Mouse (Mus musculus): Measurements from ENCODE around the gene Zfp598.
"Not testable (repeated sequence)": the region's sequence is repeated elsewhere in the genome, so short reads cannot be mapped to it uniquely, and the experiment has no call there.

Zfp598 gene

DNA sequence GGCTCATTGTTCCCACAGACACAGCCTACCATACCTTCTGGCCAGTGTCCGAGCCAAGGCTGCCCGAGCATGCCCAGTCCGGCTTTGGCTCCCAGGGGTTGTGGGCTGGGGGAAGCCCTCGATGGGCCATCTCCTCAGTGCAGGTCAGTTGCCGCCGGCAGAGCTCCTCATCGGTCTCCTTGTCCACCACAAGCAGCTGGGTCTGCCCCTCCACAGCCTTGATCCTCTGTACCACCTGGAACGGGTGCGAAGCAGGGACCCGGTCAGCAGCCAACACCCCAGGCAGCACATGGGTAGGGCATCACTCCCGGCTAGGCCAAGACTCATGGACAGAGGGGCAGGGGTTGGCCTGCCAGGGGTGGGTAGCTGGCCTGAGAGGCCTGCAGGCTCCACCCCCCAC is 22.0 kb upstream of the Zfp598 start:
- no peak for DNase-seq (ENCODE audit: low spot score)

GRCm38 (mm10) chr17:24648731-24649377 is 20.6 kb upstream of the Zfp598 start:
- DNase-seq (ENCODE audit: low spot score), result no peak

DNA sequence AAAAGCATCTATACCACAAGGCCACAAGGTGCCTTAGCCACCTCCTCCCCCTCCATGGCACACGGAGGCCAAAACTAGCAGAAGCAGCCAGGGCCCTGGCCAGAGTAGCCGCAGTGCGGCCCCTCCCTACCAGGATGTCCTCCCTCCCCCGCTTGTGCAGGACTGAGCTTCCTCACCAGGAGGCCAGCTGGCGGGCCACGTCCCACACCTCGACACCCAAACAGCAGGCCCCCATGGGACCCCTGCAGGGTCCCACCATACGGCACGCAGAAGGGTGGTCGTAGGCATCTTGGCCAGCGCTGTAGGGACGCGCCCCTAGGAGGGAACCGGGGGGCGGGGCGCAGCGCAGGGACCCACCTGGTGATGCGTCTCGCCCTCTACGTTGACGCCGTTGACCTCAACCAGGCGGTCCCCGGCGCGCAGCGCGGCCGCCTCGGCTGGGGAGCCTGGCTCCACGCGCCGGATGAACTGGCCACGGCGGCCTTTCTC is 19.9 kb upstream of the Zfp598 start:
- DNase-seq (ENCODE audit: low spot score), result no peak

DNA sequence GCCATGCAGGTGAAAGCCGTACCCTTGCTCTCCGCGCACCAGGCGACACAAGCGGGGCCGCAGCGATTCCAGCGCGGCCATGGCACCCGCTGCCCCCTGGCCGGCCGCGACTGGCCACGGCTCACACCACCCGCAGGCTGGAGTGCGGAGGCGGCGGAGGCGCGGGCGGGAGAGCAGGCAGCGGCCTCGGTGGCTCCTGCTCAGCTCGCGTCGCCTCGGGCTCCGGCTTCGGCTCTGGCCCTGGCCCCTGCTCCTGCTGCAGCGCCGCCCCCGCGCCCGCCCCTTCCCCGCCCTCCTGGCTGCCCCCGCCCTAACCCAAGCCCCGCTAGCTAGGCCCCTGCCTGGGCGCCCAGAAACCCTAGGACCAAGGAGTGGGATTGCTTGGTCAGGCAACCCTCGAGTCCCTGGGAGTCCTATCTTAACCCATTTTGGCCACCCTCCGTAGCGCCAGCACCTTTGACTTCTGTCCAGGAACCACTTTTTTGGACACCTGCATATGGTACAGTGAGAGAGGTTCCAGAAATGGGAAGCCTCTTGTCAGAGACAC is 19.3 kb upstream of the Zfp598 start, which contains the start of gene Slc9a3r2:
Gene Slc9a3r2 (minus strand): TSS at position 258 of the 547 bp plus-strand sequence.
- DNase-seq (ENCODE audit: low spot score), result no peak

- DNase-seq (ENCODE audit: low spot score), result no peak
These were observed 18.7 kb upstream of the Zfp598 start for GRCm38 (mm10) chr17:24650766-24651165.

DNA sequence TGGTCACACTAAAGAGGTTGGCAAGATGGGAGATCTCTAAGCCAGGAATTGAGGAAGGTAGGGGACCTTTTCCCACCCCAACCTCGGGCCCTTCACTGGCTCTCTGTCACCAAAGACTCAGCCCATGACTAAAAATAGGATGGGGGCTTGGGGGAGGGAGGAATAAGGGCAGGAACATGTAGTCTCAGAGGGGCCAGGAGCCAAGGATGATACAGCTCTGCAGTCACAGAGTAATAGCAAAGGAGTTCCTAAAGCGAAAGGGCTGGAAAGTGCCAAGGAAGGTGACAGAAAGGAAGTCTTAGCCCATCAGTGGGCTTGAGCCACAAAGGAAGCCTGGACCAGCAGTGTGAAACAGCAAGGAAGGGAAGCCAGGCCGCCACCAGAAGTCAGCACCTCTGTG is 17.7 kb upstream of the Zfp598 start:
- DNase-seq (ENCODE audit: low spot score), result no peak

GRCm38 (mm10) chr17:24653967-24654710 is 15.3 kb upstream of the Zfp598 start:
- DNase-seq (ENCODE audit: low spot score), result no peak

DNA sequence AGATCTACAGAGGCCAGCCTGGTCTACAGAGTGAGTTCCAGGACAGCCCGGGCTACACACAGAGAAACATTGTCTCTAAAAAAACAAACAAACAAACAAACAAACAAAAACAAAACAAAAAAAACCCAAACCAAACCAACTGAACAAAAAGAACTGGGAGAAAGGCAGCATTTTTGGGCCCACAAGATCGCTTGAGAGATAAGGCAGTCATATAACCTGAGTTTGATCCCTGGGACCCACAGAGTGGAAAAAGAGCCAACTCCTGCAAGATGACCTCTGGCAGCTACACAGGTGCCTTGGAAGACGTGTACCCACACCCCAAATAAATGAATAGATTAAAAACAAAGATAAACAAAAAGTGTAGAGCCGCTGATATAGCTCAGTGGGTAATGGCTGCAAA is 14.5 kb upstream of the Zfp598 start:
- no peak for DNase-seq (ENCODE audit: low spot score)

DNA sequence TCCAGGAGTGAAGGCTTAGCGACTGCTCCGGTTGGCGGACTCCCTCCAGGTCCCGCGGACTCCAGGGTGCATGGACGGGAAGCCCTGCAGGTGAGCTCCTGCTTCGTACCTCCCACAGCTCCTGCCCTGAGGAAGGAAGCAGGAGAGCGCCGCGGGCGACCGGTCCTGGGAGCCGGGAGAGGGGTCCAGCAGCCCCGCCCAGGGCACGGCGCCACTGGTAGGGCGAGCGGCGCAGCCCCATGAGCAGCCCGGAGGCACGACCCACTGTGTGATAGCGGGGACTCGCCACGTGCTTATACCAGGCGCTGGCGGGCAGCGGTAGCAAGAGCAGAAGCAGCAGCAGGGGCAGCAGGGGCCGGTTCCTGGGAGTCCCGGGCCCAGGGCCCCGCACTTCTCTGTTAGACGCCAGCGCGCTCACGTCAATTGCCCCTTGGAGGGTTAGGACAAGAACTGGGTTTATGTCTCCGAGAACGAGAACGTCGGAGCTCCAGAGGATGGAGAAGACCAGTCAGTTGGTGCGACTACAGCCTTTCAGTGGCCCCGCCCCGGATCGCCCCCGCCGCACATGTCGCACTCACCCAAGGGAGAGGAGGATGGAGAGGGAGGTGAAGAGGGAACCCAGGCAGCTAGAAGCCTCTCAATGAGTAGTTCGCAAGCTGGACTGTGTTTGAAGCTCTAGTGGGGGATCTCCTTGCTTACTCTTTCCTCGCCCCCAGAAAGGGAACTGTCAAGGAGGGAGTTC is 11.3 kb upstream of the Zfp598 start, which contains the start of gene Npw:
Gene Npw (minus strand): TSS at position 441 of the 742 bp plus-strand sequence.
- no peak for DNase-seq (ENCODE audit: low spot score)

DNA sequence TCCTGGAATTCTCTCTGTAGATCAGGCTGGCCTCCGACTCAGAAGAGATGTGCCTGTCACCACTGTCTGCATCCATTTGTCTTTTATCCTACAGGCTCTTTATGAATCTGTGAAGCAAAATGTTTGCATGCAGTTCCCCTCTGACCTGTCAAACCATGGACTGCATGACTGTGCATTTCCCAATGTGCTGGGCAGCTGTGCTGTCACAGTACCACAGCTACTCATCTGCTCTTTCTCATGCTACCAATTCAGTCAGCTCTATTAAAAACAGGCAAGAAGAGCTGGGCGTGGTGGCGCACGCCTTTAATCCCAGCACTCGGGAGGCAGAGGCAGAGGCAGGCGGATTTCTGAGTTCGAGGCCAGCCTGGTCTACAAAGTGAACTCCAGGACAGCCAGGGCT is 2.5 kb upstream of the Zfp598 start:
- not testable (repeated sequence) for DNase-seq (ENCODE audit: low spot score)

DNA sequence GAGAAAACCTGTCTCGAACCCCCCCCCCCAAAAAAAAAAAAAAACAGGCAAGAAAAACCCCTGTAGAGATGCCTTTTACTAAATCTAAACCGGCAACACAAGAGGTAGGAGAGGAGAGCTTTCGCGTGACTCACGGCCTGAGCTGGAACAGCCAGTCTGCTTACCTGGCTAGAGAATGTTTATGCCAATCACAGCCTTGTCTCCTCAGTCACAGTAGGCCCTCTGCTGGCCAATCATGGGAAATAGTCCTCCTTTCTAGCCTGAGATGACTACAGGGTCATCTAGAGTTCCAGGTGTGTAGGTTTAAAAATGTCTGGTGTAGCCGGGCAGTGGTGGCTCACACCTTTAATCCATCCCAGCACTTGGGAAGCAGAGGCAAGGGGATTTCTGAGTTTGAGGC is 2.1 kb upstream of the Zfp598 start:
- DNase-seq (ENCODE audit: low spot score), result no peak

DNA sequence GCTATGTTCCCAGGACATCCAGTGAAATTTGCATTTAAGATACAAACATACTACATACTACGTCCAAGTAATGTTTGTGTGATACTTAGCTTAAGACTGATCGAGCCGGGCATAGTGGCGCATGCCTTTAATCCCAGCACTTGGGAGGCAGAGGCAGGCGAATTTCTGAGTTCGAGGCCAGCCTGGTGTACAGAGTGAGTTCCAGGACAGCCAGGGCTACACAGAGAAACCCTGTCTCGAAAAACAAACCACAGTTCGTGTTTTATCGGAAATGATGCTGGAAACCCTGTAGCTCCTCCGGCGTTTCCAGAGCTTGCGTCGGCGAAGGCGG is 308 bp upstream of the Zfp598 start:
- not testable (repeated sequence) for DNase-seq (ENCODE audit: low spot score)

DNA sequence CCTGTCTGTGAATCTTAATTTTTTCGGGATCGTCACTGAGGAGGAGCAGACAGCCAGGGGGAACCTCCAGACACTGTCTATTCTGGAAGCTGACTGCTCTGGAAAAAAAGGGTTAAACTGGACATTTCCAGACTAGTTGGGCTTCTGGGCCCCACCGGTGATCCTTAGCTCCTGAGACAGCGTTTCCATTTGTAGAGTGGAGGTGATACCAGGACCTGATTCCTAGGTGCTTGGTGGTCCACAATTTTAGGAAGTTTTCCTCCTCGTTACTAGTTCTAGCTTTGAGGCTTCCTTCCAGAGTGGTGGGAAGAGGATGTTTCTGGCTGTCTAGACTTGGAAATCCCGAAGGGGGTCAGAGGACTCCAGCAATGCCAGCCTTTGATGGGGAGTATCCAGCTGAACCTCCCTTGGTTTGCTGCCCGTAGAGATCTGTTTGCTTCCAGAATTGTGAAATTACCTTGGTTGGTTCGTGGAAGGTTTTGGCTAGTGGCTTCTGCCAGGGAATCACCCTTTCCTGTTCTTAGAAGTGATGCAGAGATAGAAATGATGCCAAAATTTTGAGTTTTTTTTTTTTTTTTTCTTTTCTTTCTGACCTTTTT is 858 bp downstream of the Zfp598 start:
- DNase-seq (ENCODE audit: low spot score), result no peak

- DNase-seq (ENCODE audit: low spot score), result no peak
These were observed 1.9 kb downstream of the Zfp598 start for GRCm38 (mm10) chr17:24671346-24671745.

GRCm38 (mm10) chr17:24672141-24672540 is 2.7 kb downstream of the Zfp598 start:
- no peak for DNase-seq (ENCODE audit: low spot score)

- DNase-seq (ENCODE audit: low spot score), result no peak
These were observed 4.8 kb downstream of the Zfp598 start for GRCm38 (mm10) chr17:24674277-24674676.

DNA sequence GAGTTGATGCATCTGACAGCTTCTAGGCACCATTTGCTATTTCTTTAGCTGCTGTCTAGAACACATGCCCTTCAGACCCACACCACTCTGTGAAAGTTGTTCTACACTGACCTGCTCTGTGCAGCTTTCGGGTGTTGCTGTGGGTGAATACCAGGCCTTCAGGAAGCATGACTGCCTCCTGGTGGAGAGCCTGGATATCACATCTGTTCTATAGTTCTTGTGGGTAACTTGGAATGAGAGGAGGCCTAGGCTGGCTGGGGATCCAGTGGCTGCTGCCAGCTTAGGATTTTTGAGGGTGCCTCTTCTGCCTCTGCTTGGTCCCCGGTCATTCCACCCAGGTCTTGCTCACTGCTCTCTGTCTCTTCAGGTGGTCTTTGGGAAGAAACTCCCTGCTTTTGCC is 6.7 kb downstream of the Zfp598 start:
- no peak for DNase-seq (ENCODE audit: low spot score)

DNA sequence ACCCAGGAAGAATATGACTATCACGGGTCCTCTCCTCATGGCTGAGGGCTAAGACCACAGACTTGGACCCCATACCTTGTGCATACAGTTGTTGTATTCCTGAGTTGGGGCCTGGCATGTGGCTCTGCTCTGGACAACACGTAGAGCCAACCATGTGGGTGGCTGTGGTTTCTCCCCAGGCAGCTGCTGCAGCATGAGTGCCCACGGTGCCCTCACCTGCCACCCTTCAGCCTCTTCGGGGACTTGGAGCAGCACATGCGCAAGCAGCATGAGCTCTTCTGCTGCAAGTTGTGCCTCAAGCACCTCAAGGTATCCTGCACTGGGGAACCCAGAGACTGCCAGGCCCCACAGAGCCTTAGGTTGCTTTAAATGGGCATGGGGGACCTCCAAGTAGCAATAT is 7.4 kb downstream of the Zfp598 start:
- no peak for DNase-seq (ENCODE audit: low spot score)

GRCm38 (mm10) chr17:24677500-24678080 is 8.1 kb downstream of the Zfp598 start:
- no peak for DNase-seq (ENCODE audit: low spot score)

- no peak for DNase-seq (ENCODE audit: low spot score)
These were observed 17.0 kb downstream of the Zfp598 start for GRCm38 (mm10) chr17:24686514-24686913.

DNA sequence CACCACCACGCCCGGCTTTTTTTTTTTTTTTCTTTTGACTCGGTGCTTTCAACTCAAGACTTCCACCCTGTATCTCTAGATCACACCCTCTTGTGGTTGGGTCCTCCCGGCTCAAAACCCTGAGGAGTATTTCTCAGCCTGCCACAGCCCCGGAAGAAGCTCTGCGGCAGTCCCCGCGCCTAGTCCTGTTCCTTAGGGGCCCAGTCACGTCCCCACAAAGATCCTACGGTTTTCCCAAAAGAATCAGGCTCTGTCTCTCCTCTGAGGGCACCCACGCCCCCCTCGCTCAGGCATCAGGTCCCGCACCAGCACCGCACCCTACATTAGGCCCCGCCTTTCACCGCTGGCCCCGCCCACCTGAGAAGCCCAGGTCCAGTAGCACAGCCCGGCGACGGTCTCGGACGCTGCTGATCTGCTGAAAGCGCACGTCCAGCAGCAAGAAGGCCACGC is 17.7 kb downstream of the Zfp598 start:
- DNase-seq (ENCODE audit: low spot score), result no peak

DNA sequence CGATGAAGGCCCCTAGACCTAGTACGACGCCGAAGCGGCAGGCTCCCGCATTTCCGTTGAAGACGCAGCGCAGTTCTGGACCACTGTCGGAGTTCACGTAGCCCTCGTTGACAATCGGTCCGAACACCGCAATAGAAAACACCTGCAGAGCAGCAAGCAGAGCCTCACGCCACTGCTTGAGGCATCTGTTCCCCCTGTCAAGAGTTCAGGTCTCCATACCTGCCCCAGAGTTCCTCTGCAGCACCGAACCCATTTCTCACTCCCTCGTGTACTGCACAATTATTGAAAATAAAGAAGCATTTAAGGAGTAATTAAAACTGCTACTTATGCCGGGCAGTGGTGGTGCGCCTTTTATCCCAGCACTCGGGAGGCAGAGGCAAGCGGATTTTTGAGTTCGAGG is 18.1 kb downstream of the Zfp598 start:
- no peak for DNase-seq (ENCODE audit: low spot score)

All from layer of hippocampus, adult 9-10 months (tissue).